ENCODE assay signal across 8 mouse cellular contexts in the genomic region with DNA sequence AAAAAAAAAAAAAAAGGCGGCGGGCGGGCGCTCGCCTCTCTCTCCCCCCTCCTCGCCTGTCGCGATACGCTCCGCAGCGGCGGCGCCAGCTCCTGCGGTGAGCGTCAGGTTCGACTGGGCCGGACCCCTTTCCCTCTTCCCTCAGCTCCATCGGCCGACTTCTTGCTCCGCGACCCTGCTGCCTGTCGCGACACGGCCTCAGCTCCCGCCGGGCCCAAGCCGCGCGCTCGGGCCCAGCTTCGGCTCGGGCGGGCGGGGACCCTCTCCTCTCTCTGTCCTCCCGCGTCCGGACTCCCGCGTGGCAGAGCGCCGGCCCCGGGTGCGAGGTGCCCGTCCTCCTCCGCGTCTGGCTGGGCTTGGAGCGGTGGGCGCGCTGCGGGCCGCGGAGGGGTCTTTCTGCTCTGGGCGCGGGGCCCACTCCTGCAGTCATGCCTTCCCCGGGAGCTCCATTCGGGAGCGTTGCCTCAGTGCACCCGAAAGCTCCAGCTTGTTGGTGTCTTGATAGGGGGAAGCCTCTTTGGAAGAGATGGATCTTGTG. TPM values are rescaled to one million over a fixed set of nuclear protein-coding genes. Genes with fewer than 3 reads are reported as not detected.
DNase-seq lines count a peak whose midpoint lies in the region; ATAC-seq and TF ChIP-seq lines count a peak whose summit lies in the region.

No protein-coding gene starts in this region.

- H3K27me3 ChIP-seq in hindbrain, postnatal 0 days (ENCODE audit: insufficient read depth, low read length): no peaks in the 10 kb centered on the region
- H3K27me3 ChIP-seq in midbrain, embryonic 15.5 days (replicated peaks): no peaks in the 10 kb centered on the region

- DNase-seq in embryo, embryonic 10 days (ENCODE audit: low spot score): peak; percentile 42
- no peak for DNase-seq in embryo, embryonic 11 days
- DNase-seq in ovary, postnatal 10 days (ENCODE audit: low spot score): peak; percentile 23
- no peak for DNase-seq in ovary, adult 18-20 months (ENCODE audit: low spot score)
- DNase-seq in hindbrain, postnatal 0 days (ENCODE audit: low spot score): no peak
- DNase-seq in right cerebral cortex, postnatal 4 days: no peak
- DNase-seq in retina, postnatal 1 day: no peak

- H3K36me3 ChIP-seq in hindbrain, postnatal 0 days (ENCODE audit: insufficient read depth, low read length): peaks cover 6% of the 10 kb centered on the region; the same call in 1 of the 2 replicates
- H3K36me3 ChIP-seq in midbrain, embryonic 15.5 days (replicated peaks): peaks cover 7% of the 10 kb centered on the region; the same call in 1 of the 2 replicates

- WGBS in hindbrain, postnatal 0 days: under 1% methylated on average over 39 of the region's 58 CpGs
- WGBS in midbrain, embryonic 15.5 days: under 1% methylated on average over 54 of the region's 58 CpGs

- H3K4me1 ChIP-seq in hindbrain, postnatal 0 days (ENCODE audit: insufficient read depth, low read length): peaks cover 23% of the 10 kb centered on the region
- H3K4me1 ChIP-seq in midbrain, embryonic 15.5 days: peaks cover 40% of the 10 kb centered on the region

- no peak for TF ChIP-seq CTCF in hindbrain, postnatal 0 days (IDR thresholded peaks at IDR 0.05; ENCODE audit: low read depth)

- peak overlapping the region; percentile 78 for H3K4me2 ChIP-seq in hindbrain, postnatal 0 days (ENCODE audit: low read depth, low read length)
- peak overlapping the region; percentile 70 for H3K4me2 ChIP-seq in midbrain, embryonic 15.5 days

- peak overlapping the region; percentile 97 for H3K4me3 ChIP-seq in hindbrain, postnatal 0 days (ENCODE audit: low read length)
- peak overlapping the region; percentile 92 for H3K4me3 ChIP-seq in midbrain, embryonic 15.5 days

- ATAC-seq in hindbrain, postnatal 0 days: no peak
- no peak for ATAC-seq in midbrain, embryonic 15.5 days (replicated peaks)

- H3K9ac ChIP-seq in hindbrain, postnatal 0 days (replicated peaks; ENCODE audit: low read length): peak overlapping the region; percentile 97
- H3K9ac ChIP-seq in midbrain, embryonic 15.5 days: peak overlapping the region; percentile 96

- no peaks in the 10 kb centered on the region for H3K9me3 ChIP-seq in hindbrain, postnatal 0 days (ENCODE audit: low read length)
- no peaks in the 10 kb centered on the region for H3K9me3 ChIP-seq in midbrain, embryonic 15.5 days

- H3K27ac ChIP-seq in hindbrain, postnatal 0 days: peak overlapping the region; percentile 98
- peak overlapping the region; percentile 96 for H3K27ac ChIP-seq in midbrain, embryonic 15.5 days

RNA-seq across cellular contexts. Expression of gene Cnot3, which starts 0.5 kb away (rescaled TPM):
- total RNA-seq in hindbrain, postnatal 0 days (2014; rRNA removed): 23.7 and 26.0 TPM in 2 replicates
- 26.4 and 29.8 TPM in 2 replicates for polyA plus RNA-seq in hindbrain, postnatal 0 days (2015; fragmentation: Nextera tagmentation; extraction: Ambion mirVana)
- polyA plus RNA-seq in midbrain, embryonic 15.5 days (2015; fragmentation: Nextera tagmentation; extraction: Ambion mirVana): 47.6 and 48.4 TPM in 2 replicates

RNA-seq across cellular contexts. Expression of gene Prpf31, which starts 15.8 kb away (rescaled TPM):
- total RNA-seq in hindbrain, postnatal 0 days (2014; rRNA removed): 48.6 and 50.8 TPM in 2 replicates
- 77.6 and 78.6 TPM in 2 replicates for polyA plus RNA-seq in hindbrain, postnatal 0 days (2015; fragmentation: Nextera tagmentation; extraction: Ambion mirVana)
- polyA plus RNA-seq in midbrain, embryonic 15.5 days (2015; fragmentation: Nextera tagmentation; extraction: Ambion mirVana): 93.2 and 96.7 TPM in 2 replicates

RNA-seq across cellular contexts. Expression of gene Tfpt, which starts 15.8 kb away (rescaled TPM):
- 14.2 and 17.3 TPM in 2 replicates for total RNA-seq in hindbrain, postnatal 0 days (2014; rRNA removed)
- 31.4 and 35.9 TPM in 2 replicates for polyA plus RNA-seq in hindbrain, postnatal 0 days (2015; fragmentation: Nextera tagmentation; extraction: Ambion mirVana)
- polyA plus RNA-seq in midbrain, embryonic 15.5 days (2015; fragmentation: Nextera tagmentation; extraction: Ambion mirVana): 38.2 and 40.7 TPM in 2 replicates

RNA-seq across cellular contexts. Expression of gene Leng1, which starts 20.1 kb away (rescaled TPM):
- 2.2 and 3.6 TPM in 2 replicates for total RNA-seq in hindbrain, postnatal 0 days (2014; rRNA removed)
- polyA plus RNA-seq in hindbrain, postnatal 0 days (2015; fragmentation: Nextera tagmentation; extraction: Ambion mirVana): 10.9 and 13.2 TPM in 2 replicates
- polyA plus RNA-seq in midbrain, embryonic 15.5 days (2015; fragmentation: Nextera tagmentation; extraction: Ambion mirVana): 13.7 and 15.6 TPM in 2 replicates

RNA-seq across cellular contexts. Expression of gene Ndufa3, which starts 28.4 kb away (rescaled TPM):
- 235 and 572 TPM in 2 replicates for total RNA-seq in hindbrain, postnatal 0 days (2014; rRNA removed)
- polyA plus RNA-seq in hindbrain, postnatal 0 days (2015; fragmentation: Nextera tagmentation; extraction: Ambion mirVana): 664 and 717 TPM in 2 replicates
- 458 and 526 TPM in 2 replicates for polyA plus RNA-seq in midbrain, embryonic 15.5 days (2015; fragmentation: Nextera tagmentation; extraction: Ambion mirVana)

Comparison
In these comparisons a context has a peak if more than half of its experiments do, and no peak if none do; other contexts are left out.
1. DNase-seq: peak in embryo, embryonic 10 days (single experiment) and ovary, postnatal 10 days (single experiment); none in embryo, embryonic 11 days (single experiment), ovary, adult 18-20 months (single experiment), hindbrain, postnatal 0 days (single experiment), right cerebral cortex, postnatal 4 days (single experiment) and retina, postnatal 1 day (single experiment).